Mouse (Mus musculus) large intestine, adult 2 months (tissue): ENCODE data around the gene Ccr1l1. TPM values are rescaled to one million over a fixed set of nuclear protein-coding genes. Genes with fewer than 3 reads are reported as not detected.
"Not testable (repeated sequence)": the region's sequence is repeated elsewhere in the genome, so short reads cannot be mapped to it uniquely, and the experiment has no call there.

Experiments
- DNase-seq: peaks from one replicate; pipeline ENCODE4 v3.0.0-alpha.2; 2012; ENCODE audit warnings: low read depth, low spot score
- WGBS: fragments of 180-500 bp; shearing (Covaris S2); methylation state at CpG from one replicate; pipeline ENCODE4 v1.1.7; 2018; 5-methylcytosine and 5-hydroxymethylcytosine counted together
- polyA plus RNA-seq: library from polyadenylated mRNA; depleted of rRNA; stranded (reverse); fragments of >200 nt; gene quantifications from 2 replicates; pipeline ENCODE4 v1.2.3, GENCODE M21; 2012; rRNA removed

Ccr1l1 gene
- 0.25 TPM in 1 of 2 replicates, not detected in the other for polyA plus RNA-seq

DNA sequence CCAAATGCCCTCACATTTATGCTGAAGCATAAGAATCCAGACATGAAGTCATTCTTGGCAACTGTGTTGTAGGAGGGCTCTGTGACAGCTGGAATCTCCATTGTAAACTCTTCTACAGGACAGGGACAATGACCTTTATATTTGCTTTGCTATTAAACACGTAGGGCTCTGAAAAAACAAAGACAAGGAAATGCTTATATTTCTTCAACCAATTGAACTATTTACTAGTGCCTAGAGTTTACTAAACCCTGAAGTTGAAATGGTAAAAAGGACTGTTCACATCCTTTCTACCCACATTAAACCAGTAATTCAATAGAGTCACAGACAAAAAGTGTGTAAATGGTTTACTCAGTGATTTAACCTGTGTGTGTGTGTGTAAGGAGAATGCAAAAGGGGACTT, at the start of gene Ccr1l1:
Gene Ccr1l1, minus strand, starts transcription at position 101 of the 400 bp plus-strand sequence.
- WGBS, result 15% methylated on average over 1 of the region's 1 CpGs
- DNase-seq, result no peak

DNA sequence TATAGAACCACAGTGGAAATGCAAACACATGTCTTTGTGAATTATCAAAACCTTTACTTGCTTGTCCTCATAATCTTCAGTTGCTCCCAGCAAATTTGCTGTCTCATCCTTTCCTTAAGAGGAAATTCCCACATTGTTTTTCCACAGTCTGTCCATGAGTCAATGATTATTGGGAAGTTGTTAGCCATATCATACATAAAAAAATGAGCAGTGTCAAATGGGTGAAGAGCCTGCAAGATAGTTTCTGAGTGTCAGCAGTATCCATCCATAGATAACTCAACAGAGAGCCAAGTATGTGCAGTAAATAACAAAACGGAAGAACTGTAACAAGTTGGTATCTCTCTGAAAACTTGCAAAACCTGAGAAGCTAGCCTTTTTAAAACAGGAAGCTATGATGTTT, 43.5 kb upstream of the Ccr1l1 start, which contains the start of gene Ccr3:
Gene Ccr3, plus strand, starts transcription at position 301 of the 400 bp plus-strand sequence.
- no peak for DNase-seq
- 65% methylated on average over 1 of the region's 1 CpGs for WGBS

DNA sequence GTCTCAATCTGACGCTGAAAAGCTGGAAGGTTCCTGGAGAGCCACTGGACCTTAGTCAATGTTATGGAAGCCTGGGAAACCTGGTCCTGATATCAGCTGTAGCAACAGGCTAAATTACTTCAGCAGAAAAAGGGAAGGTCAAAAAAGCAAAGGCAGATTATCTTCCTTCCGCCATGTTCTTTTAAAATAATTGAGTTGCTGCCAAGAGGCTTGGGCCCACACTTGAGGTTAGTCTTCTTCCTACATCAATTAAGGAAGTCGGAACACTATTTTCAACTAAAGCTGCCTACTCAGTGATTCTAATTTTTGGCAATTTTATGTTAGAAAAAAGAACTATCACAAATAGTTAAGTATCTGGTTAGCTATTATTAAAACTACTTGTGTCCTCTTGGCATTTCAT, 41.7 kb upstream of the Ccr1l1 start:
- 86% methylated on average over 3 of the region's 3 CpGs for WGBS
- DNase-seq, result no peak

DNA sequence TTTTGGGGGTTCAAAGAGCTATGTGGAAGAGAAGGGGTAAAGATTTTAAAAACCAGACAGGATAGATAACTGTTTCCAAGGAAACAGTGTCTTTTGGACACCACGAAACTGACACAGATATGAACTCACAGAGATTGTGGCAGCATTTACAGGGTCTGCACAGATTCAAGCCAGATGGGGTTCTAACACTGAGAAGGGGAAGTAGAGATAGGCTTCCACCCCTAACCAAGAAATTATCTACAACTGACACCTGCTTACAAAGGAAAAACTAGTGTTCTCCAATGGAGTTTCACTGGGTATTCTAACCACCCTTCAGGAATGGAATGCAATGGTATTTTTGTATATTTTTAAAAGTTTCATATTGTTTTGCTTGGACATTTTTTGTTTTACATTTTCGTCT, 37.8 kb upstream of the Ccr1l1 start:
- no peak for DNase-seq
- WGBS, result 65% methylated on average over 2 of the region's 2 CpGs

DNA sequence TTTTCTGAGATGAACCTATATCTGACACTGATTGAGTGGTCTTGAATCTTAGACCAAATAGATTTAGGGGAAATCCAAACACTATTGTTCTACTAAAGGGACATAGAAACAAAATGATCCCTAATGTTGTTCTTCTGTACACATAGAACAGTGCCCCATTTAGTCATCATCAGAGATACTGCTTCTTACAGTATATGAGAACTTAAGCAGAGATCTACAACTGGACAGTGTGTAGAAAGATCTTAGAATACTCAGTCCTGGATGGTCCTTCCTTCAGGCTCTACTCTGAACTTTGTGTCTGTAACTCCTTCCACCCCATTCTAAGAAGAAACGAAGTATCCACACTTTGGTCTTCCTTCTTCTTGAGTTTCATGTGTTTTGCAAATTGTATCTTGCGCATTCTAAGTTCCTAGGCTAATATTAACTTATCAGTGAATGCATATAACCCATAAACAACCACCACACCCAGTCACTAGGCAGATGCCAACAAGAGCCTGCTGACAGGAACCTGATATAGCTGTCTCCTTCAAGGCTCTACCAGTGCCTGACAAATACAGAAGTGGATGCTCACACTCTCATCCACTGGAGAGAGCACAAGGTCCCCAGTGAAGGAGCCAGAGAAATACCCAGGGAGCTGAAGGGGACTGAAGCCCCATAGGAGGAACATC, 36.9 kb upstream of the Ccr1l1 start:
- 83% methylated on average over 2 of the region's 2 CpGs for WGBS
- DNase-seq, result no peak

DNA sequence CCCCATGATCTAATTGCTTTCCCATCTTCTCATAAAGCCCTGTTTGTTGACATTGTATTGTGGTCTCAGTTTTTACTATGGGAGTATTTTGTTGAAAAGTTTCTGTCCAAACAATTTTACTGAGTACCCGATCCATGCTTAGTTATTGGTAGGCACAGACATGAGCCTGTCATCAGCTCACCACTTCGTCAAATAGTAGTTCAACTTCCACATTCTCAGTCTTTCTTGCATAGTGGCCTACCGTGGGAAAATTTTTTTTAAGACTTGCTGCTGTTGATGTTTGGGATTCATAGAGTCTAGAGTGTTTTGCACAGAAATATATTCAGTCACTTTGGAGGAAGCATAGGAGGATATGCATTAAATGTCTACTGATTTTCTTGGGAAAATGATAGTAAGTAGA, 35.1 kb upstream of the Ccr1l1 start:
- DNase-seq, result no peak

DNA sequence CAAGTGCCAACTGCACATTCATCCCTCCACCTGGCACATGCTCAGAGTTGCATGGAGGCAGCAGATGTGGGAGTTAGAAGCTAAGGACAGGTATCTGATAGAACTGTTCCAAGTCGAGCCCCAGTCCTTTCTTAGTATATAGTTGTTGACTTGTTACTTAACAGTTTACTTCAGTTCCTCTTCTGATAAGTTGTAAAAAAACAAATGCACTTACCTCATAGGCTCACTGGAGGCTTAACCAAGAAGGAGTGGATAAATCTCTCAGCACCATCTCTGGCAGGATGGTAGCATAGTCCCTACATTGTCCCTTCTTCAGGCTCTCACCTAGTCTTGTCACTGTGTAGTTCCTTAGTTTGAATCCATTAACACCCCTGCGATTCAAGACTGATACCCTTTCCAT, 34.5 kb upstream of the Ccr1l1 start:
- DNase-seq, result no peak
- 70% methylated on average over 2 of the region's 2 CpGs for WGBS

More for the DNA sequence above, 35.1 kb upstream of the Ccr1l1 start:
- 74% methylated on average over 3 of the region's 3 CpGs for WGBS

DNA sequence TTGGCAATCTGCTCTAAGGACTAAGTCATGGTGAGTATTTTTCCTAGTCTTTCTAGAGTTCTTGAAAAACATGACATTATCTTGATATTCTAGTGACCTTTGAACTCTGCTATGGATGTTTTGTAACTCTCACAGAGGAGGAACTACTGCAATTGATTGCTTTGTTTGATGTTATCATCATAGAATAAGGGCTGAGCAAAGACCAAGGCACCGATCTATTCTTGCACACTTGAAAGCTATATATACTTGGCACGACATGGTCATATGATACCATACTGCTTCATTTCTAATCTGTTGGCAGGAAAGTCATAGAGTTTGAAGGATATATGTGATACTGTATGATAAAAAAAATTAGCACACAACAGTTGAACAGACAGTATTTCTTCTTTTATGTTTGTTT, 21.6 kb upstream of the Ccr1l1 start:
- no peak for DNase-seq
- WGBS, result 29% methylated on average over 2 of the region's 2 CpGs

- 67% methylated on average over 3 of the region's 3 CpGs for WGBS
- no peak for DNase-seq
Measured at GRCm38 (mm10) chr9:123997719-123998118, 19.5 kb upstream of the Ccr1l1 start.

DNA sequence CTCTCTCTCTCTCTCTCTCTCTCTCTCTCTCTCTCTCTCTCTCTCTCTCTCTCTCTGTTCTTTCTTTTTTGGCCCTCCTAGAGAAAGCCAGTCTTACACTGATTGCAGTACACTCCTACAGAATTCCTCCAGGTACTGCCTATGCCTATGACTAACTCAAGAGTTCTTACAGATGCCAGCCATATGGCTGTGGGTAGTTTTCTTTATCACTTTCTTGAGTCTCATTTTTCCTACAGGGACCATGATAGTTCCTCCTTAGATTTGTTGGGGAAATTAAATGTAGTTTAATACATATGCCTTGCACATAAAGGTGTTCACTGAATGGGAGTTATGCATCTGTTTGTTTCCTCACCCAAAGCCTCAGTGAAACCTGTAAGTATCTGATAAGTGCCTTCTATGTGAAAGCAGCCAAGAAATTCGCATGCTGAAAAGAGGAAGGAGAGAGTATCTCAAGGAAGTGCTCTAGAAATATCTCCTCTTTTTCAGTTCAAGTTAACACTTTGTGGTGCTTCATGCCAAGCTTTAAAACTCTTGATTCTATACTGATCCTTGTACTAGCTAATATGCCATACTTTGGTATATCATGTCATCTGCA, 13.2 kb upstream of the Ccr1l1 start:
- 24% methylated on average over 1 of the region's 1 CpGs for WGBS
- no peak for DNase-seq

GRCm38 (mm10) chr9:123989671-123990070, 11.5 kb upstream of the Ccr1l1 start:
- no peak for DNase-seq
- WGBS, result 44% methylated on average over 3 of the region's 3 CpGs

- 72% methylated on average over 2 of the region's 2 CpGs for WGBS
- DNase-seq, result no peak
Measured at GRCm38 (mm10) chr9:123986217-123986616, 8.0 kb upstream of the Ccr1l1 start.

DNA sequence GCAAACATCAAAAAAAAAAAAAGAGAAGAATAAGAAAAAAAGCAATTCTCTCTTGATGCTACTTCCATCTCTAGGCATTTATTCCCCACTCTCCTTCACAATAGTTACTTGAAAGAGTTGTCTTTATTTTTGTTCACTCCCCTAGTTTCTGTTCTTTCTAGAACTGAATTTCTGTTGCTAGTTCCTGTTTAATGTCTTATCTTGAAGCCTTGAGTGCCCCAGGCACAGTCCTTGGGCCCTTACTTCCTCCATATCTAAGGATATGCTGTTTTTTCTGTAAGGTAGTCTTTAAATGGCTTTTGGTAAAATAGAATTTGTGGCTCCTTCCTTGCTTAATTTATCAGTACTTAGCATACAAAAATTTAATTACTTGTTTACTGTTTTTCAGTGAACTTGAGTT, 6.7 kb upstream of the Ccr1l1 start:
- no peak for DNase-seq

DNA sequence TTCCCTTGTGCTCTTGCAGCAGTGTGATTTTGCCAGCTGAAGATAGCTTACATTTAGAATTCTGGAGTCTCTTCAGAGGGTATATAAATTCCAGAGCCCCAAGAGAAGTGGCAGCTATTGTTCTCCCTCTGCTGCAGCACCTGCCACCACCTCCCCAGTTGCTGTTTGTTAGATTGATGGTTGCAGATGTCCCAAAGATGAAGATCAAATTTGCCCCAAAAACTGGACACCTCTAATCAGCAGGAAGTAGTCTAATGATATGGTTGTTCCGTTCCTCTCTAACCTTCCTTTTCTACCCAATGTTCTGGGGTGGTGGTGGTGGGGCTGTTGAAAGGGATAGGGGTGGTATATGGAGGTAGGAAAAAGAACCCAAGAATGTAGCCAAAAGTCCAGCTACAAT, 4.5 kb upstream of the Ccr1l1 start:
- DNase-seq, result no peak
- 76% methylated on average over 1 of the region's 1 CpGs for WGBS

DNA sequence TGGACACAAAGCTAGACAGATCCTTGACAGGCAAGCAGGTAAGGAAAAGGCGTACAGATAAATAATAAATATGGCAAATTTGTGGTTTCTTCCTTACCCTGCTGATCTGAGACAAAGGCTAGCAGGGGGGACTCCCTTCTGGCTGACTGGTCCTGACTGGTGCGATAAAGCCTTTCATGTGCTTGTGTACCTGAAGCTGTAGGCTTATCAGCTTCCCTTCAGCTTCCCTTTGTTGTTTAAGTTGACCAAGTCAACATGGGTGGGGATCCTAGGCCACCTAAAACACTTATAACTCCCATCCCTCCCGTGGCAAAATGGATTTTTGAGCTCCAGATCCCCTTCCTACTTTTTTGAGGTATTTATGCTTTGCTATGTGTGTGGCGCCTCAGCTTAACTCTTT, 3.7 kb upstream of the Ccr1l1 start:
- 69% methylated on average over 4 of the region's 4 CpGs for WGBS
- no peak for DNase-seq

GRCm38 (mm10) chr9:123980858-123981475, 2.8 kb upstream of the Ccr1l1 start:
- DNase-seq, result not testable (repeated sequence)
- no CpG with 5 or more reads among the region's 3 CpGs for WGBS

GRCm38 (mm10) chr9:123976876-123977663, 1.1 kb downstream of the Ccr1l1 start:
- no peak for DNase-seq
- 79% methylated on average over 9 of the region's 9 CpGs for WGBS

GRCm38 (mm10) chr9:123975630-123976029, 2.6 kb downstream of the Ccr1l1 start:
- 86% methylated on average over 2 of the region's 2 CpGs for WGBS
- no peak for DNase-seq

DNA sequence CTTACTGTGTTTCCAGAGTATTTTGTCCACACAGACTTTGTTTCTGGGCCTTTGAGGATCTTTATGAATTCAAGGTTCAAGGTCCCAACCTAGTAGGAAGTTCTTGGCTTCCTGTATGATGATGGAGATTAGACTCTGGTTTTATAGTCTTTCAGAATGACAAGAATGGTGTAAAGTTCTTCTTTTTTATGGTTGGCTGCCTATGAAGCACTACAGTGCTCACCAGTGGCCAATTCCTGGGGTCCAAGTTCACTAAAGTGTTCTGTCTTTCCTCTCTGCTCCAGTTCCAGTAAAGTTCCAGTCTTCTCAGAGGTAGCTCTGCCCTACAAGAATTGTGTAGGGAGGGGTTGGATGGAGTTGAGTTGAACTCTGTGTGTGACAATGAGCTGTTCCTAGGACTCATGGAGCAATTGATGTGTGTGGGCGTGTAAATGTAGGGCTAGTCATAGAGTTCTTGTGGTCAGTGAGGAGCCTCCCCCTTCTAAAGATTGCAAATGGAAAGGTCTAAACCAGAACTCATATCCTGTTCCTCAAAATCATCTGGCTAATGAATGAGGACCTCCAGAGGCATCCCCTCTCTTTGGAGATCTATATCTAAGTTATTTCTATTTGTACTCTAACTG, 9.8 kb downstream of the Ccr1l1 start, which contains the start of gene Ccr1:
Gene Ccr1, minus strand, starts transcription at position 403 of the 623 bp plus-strand sequence.
- peak; percentile 57 for DNase-seq
- WGBS, result 43% methylated on average over 1 of the region's 1 CpGs
